Mouse (Mus musculus) embryonic facial prominence, embryonic 10.5 days (tissue): ENCODE data around the gene Ccdc96. TPM values are rescaled to one million over a fixed set of nuclear protein-coding genes. Genes with fewer than 3 reads are reported as not detected.

Experiments
- DNase-seq: peaks from one replicate; pipeline ENCODE4 v3.0.0-alpha.2; 2017; ENCODE audit warnings: low spot score
- H3K27ac ChIP-seq: fragments of 300-500 bp; sonication (generic); replicated peaks from 2 replicates; pipeline ENCODE4 v1.5.1; 2016; ENCODE audit warnings: mild to moderate bottlenecking
- H3K27me3 ChIP-seq: fragments of 300-500 bp; sonication (generic); replicated peaks from 2 replicates; pipeline ENCODE4 v1.6.1; 2016; ENCODE audit warnings: low read depth, mild to moderate bottlenecking; ENCODE audit not compliant: poor library complexity, severe bottlenecking
- H3K36me3 ChIP-seq: fragments of 300-500 bp; sonication (generic); replicated peaks from 2 replicates; pipeline ENCODE4 v1.6.1; 2016; ENCODE audit warnings: mild to moderate bottlenecking, moderate library complexity
- H3K4me1 ChIP-seq: fragments of 300-500 bp; sonication (generic); 2 replicates; pipeline ENCODE4 v1.6.1; 2016
- H3K4me3 ChIP-seq: fragments of 300-500 bp; sonication (generic); 2 replicates; pipeline ENCODE4 v1.5.1; 2016; ENCODE audit warnings: mild to moderate bottlenecking, moderate library complexity
- H3K9me3 ChIP-seq: fragments of 300-500 bp; sonication (generic); 2 replicates; pipeline ENCODE4 v1.6.1; 2016; ENCODE audit warnings: mild to moderate bottlenecking
- WGBS: fragments of 180-500 bp; shearing (Covaris S2); methylation state at CpG from one replicate; pipeline ENCODE4 v1.1.7; 2016; 5-methylcytosine and 5-hydroxymethylcytosine counted together
- polyA plus RNA-seq: library from polyadenylated mRNA; unstranded; fragments of >200 nt; fragmentation: Nextera tagmentation; extraction: Ambion mirVana; gene quantifications from 2 replicates; pipeline ENCODE4 v1.2.1, GENCODE M21; 2016

The Ccdc96 gene
- polyA plus RNA-seq, 1 experiment from 2014 or later: 1.9 TPM

GRCm38 (mm10) chr5:36515558-36515957, 31.2 kb downstream of the Ccdc96 start:
- Histone ChIP-seq H3K27me3 (no peaks in the 10 kb centered on the region), H3K9me3 (no peaks in the 10 kb centered on the region), H3K36me3 (peaks cover 94% of the 10 kb centered on the region), H3K4me1 (no peaks in the 10 kb centered on the region), H3K27ac (no peak overlapping the region), H3K4me3 (no peak overlapping the region)
- 86% methylated on average over 5 of the region's 5 CpGs for WGBS
- no peak for DNase-seq

- no peaks in the 10 kb centered on the region for H3K27me3 ChIP-seq
- peaks cover 95% of the 10 kb centered on the region for H3K36me3 ChIP-seq
- no peak for DNase-seq
- H3K4me1 ChIP-seq: no peaks in the 10 kb centered on the region
- H3K27ac ChIP-seq: no peak overlapping the region
- WGBS: 77% methylated on average over 3 of the region's 3 CpGs
- H3K4me3 ChIP-seq: no peak overlapping the region
- H3K9me3 ChIP-seq: no peaks in the 10 kb centered on the region
These were observed 33.2 kb downstream of the Ccdc96 start for GRCm38 (mm10) chr5:36517596-36517995.

- no peak overlapping the region for H3K4me3 ChIP-seq
- H3K36me3 ChIP-seq: peaks cover 99% of the 10 kb centered on the region
- no peak overlapping the region for H3K27ac ChIP-seq
- H3K9me3 ChIP-seq: no peaks in the 10 kb centered on the region
- no peak for DNase-seq
- no peaks in the 10 kb centered on the region for H3K27me3 ChIP-seq
- no peaks in the 10 kb centered on the region for H3K4me1 ChIP-seq
- WGBS: 85% methylated on average over 3 of the region's 3 CpGs
These were observed 35.4 kb downstream of the Ccdc96 start for GRCm38 (mm10) chr5:36519751-36520150.

- peaks cover 3% of the 10 kb centered on the region; the same call in 1 of the 2 replicates for H3K4me1 ChIP-seq
- H3K36me3 ChIP-seq: peaks cover 81% of the 10 kb centered on the region
- DNase-seq: no peak
- H3K9me3 ChIP-seq: no peaks in the 10 kb centered on the region
- H3K27me3 ChIP-seq: no peaks in the 10 kb centered on the region
- WGBS: 89% methylated on average over 2 of the region's 2 CpGs
- no peak overlapping the region for H3K27ac ChIP-seq
- no peak overlapping the region for H3K4me3 ChIP-seq
These were observed 38.4 kb downstream of the Ccdc96 start for GRCm38 (mm10) chr5:36522782-36523181.

GRCm38 (mm10) chr5:36523219-36523703, 38.9 kb downstream of the Ccdc96 start:
- no peaks in the 10 kb centered on the region for H3K9me3 ChIP-seq
- H3K4me1 ChIP-seq: peaks cover 8% of the 10 kb centered on the region
- H3K4me3 ChIP-seq: no peak overlapping the region
- H3K36me3 ChIP-seq: peaks cover 77% of the 10 kb centered on the region
- H3K27me3 ChIP-seq: no peaks in the 10 kb centered on the region
- no peak for DNase-seq
- 90% methylated on average over 5 of the region's 5 CpGs for WGBS
- H3K27ac ChIP-seq: no peak overlapping the region

GRCm38 (mm10) chr5:36525216-36525615, 40.8 kb downstream of the Ccdc96 start:
- 72% methylated on average over 2 of the region's 2 CpGs for WGBS
- H3K9me3 ChIP-seq: no peaks in the 10 kb centered on the region

GRCm38 (mm10) chr5:36526274-36526673, 41.9 kb downstream of the Ccdc96 start:
- DNase-seq: no peak
- no peaks in the 10 kb centered on the region for H3K27me3 ChIP-seq
- 82% methylated on average over 5 of the region's 5 CpGs for WGBS
- no peak overlapping the region for H3K4me3 ChIP-seq
- H3K4me1 ChIP-seq: peaks cover 37% of the 10 kb centered on the region
- peaks cover 46% of the 10 kb centered on the region for H3K36me3 ChIP-seq
- H3K9me3 ChIP-seq: no peaks in the 10 kb centered on the region
- H3K27ac ChIP-seq: no peak overlapping the region

More at GRCm38 (mm10) chr5:36525216-36525615, 40.8 kb downstream of the Ccdc96 start:
- peaks cover 57% of the 10 kb centered on the region for H3K36me3 ChIP-seq
- H3K4me3 ChIP-seq: no peak overlapping the region
- H3K27ac ChIP-seq: no peak overlapping the region
- H3K27me3 ChIP-seq: no peaks in the 10 kb centered on the region
- peaks cover 27% of the 10 kb centered on the region for H3K4me1 ChIP-seq
- DNase-seq: no peak

GRCm38 (mm10) chr5:36526921-36527320, 42.5 kb downstream of the Ccdc96 start:
- no peak for DNase-seq
- Histone ChIP-seq H3K27ac (no peak overlapping the region), H3K4me1 (peaks cover 37% of the 10 kb centered on the region), H3K9me3 (no peaks in the 10 kb centered on the region), H3K27me3 (no peaks in the 10 kb centered on the region), H3K4me3 (no peak overlapping the region), H3K36me3 (peaks cover 40% of the 10 kb centered on the region)
- 88% methylated on average over 2 of the region's 2 CpGs for WGBS

- H3K4me1 ChIP-seq: peaks cover 37% of the 10 kb centered on the region
- no peaks in the 10 kb centered on the region for H3K27me3 ChIP-seq
- WGBS: 13% methylated on average over 5 of the region's 5 CpGs
- peaks cover 12% of the 10 kb centered on the region for H3K36me3 ChIP-seq
- no peak for DNase-seq
- peak overlapping the region; percentile 94 for H3K4me3 ChIP-seq
- H3K9me3 ChIP-seq: no peaks in the 10 kb centered on the region
- H3K27ac ChIP-seq: peak overlapping the region; percentile 93
These were observed 45.3 kb downstream of the Ccdc96 start for GRCm38 (mm10) chr5:36529698-36530097.

GRCm38 (mm10) chr5:36530129-36530751, 45.9 kb downstream of the Ccdc96 start:
- H3K36me3 ChIP-seq: 0 out of 2 replicates have a peak, but pooled peaks cover 7% of the 10 kb centered on the region
- peak; percentile 95 for DNase-seq
- peak overlapping the region; percentile 94 for H3K4me3 ChIP-seq
- H3K27ac ChIP-seq: peak overlapping the region; percentile 93
- WGBS: under 1% methylated on average over 28 of the region's 28 CpGs
- H3K4me1 ChIP-seq: peaks cover 37% of the 10 kb centered on the region
- no peaks in the 10 kb centered on the region for H3K9me3 ChIP-seq
- H3K27me3 ChIP-seq: no peaks in the 10 kb centered on the region

- no peak overlapping the region for H3K27ac ChIP-seq
- DNase-seq: no peak
- no peaks in the 10 kb centered on the region for H3K27me3 ChIP-seq
- peaks cover 16% of the 10 kb centered on the region for H3K4me1 ChIP-seq
- H3K36me3 ChIP-seq: no peaks in the 10 kb centered on the region
- H3K9me3 ChIP-seq: no peaks in the 10 kb centered on the region
- WGBS: 86% methylated on average over 6 of the region's 6 CpGs
- H3K4me3 ChIP-seq: no peak overlapping the region
These were observed 50.2 kb downstream of the Ccdc96 start for GRCm38 (mm10) chr5:36534455-36535030.

GRCm38 (mm10) chr5:36535438-36536176, 51.2 kb downstream of the Ccdc96 start:
- WGBS: 84% methylated on average over 6 of the region's 6 CpGs
- Histone ChIP-seq H3K36me3 (no peaks in the 10 kb centered on the region), H3K27ac (no peak overlapping the region), H3K4me1 (peaks cover 6% of the 10 kb centered on the region), H3K4me3 (no peak overlapping the region), H3K9me3 (no peaks in the 10 kb centered on the region), H3K27me3 (no peaks in the 10 kb centered on the region)
- no peak for DNase-seq
